Mouse (Mus musculus): ENCODE measurements around the gene Tdpoz2. TPM values are rescaled to one million over a fixed set of nuclear protein-coding genes. Genes with fewer than 3 reads are reported as not detected.
"Not testable (repeated sequence)": the region's sequence is repeated elsewhere in the genome, so short reads cannot be mapped to it uniquely, and the experiment has no call there.

Gene Tdpoz2
- polyA plus RNA-seq (2012; ENCODE audit: insufficient read depth, insufficient read length, missing spikeins), result not detected in 2 replicates

DNA sequence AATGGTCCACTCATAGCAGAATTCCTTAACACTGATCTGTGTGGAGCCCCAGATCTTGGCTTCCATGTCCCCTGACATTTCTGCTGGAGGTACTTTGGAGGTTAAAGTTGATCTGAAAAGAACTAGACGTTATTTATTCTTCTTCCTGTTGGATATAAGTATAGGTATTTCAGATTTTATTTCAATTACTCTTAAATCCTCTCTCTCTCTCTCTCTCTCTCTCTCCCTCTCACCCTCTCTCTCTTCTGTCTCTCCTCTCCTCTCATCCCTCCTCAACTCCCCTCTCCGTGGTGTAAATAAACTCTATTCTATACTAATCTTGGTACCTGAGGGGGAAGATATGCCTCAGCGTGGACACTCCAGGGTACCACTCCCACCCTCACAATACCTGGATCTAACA, at the start of gene Tdpoz2:
TSS of gene Tdpoz2 (minus strand) at position 101 of the 400 bp plus-strand sequence.
- Histone ChIP-seq H3K4me3 (ENCODE audit: insufficient read depth, low read length) (no peak within 1 kb of the TSS), H3K27ac (ENCODE audit: insufficient read depth, low read depth, low read length) (no peak within 1 kb of the TSS), H3K4me1 (ENCODE audit: control insufficient read depth, insufficient read depth, low read length) (no peaks in the 10 kb centered on the region)
- TF ChIP-seq POLR2A (IDR thresholded peaks at IDR 0.05; ENCODE audit: borderline replicate concordance, low read depth, low read length) (no peak), CTCF (IDR thresholded peaks at IDR 0.05; ENCODE audit: low read depth, low read length) (no peak)

- not testable (repeated sequence) for H3K4me1 ChIP-seq (ENCODE audit: control insufficient read depth, insufficient read depth, low read length); H3K4me3 ChIP-seq (ENCODE audit: insufficient read depth, low read length); H3K27ac ChIP-seq (ENCODE audit: insufficient read depth, low read depth, low read length)
These were observed 40.5 kb upstream of the Tdpoz2 start, which contains the start of gene Gm37596 for GRCm38 (mm10) chr3:93692970-93693369. Gm37596 (minus strand) TSS chr3:93693070.

DNA sequence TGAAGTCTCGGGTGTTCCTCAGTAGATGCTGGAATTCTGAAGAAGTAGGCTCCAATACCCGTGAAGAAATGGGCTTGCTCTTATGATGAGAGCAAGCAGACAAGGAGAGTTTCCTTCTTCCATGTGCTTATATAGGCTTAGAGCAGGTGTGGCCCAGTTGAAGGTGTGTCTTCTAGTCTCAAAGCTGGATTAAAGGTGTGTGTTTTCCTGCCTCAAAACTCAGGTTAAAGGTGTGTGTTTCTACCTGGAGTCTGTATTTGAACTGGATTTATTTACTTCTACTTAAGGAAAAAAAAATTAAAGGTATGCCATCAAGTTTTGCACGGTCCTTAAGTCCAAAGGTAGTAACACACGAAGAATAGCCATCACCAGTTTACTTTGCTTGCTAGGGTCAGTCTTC, 23.7 kb upstream of the Tdpoz2 start, which contains the start of gene Tdpoz1:
TSS of gene Tdpoz1 (minus strand) at position 101 of the 400 bp plus-strand sequence.
- not testable (repeated sequence) for H3K27ac ChIP-seq (ENCODE audit: insufficient read depth, low read depth, low read length); H3K4me1 ChIP-seq (ENCODE audit: control insufficient read depth, insufficient read depth, low read length); H3K4me3 ChIP-seq (ENCODE audit: insufficient read depth, low read length)

DNA sequence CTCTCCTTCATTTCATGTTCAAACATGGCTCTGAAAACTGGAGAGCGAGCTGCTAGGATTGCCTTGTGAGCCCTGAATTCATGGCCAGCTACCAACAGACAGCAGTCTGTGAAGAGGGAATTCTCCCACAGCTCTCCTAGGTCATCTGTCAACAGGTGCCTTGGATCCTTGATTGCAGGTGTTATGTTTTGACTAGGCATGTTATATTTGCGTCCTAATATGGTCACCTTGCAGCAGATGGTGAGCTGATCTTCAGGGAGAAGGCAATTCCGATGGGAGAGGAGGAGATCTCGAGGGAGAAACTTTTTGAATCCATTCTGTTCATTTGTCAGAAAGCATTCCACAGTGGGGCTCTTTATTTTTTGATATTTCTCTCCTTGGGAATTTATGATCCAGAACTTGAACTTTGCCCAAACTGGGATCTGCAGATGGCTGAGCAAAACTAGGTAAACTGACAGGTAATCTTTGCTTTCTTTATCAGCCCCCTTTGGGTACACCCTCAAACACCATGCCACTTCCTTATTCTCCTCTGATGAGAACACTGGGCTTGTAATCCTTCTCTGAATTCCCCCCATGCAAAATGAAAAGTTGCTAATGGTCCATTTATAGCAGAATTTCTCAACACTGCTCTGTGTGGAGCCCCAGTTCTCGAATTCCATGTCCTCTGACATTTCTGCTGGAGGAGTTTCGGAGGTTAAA, 18.5 kb upstream of the Tdpoz2 start:
- not testable (repeated sequence) for H3K4me1 ChIP-seq (ENCODE audit: control insufficient read depth, insufficient read depth, low read length); H3K4me3 ChIP-seq (ENCODE audit: insufficient read depth, low read length); H3K27ac ChIP-seq (ENCODE audit: insufficient read depth, low read depth, low read length)

GRCm38 (mm10) chr3:93654260-93654659, 1.8 kb upstream of the Tdpoz2 start:
- TF ChIP-seq POLR2A (IDR thresholded peaks at IDR 0.05; ENCODE audit: borderline replicate concordance, low read depth, low read length), result no peak
- TF ChIP-seq CTCF (IDR thresholded peaks at IDR 0.05; ENCODE audit: low read depth, low read length), result no peak
- no peak overlapping the region for H3K4me3 ChIP-seq (ENCODE audit: insufficient read depth, low read length)
- no peak overlapping the region for H3K27ac ChIP-seq (ENCODE audit: insufficient read depth, low read depth, low read length)
- H3K4me1 ChIP-seq (ENCODE audit: control insufficient read depth, insufficient read depth, low read length), result no peaks in the 10 kb centered on the region

DNA sequence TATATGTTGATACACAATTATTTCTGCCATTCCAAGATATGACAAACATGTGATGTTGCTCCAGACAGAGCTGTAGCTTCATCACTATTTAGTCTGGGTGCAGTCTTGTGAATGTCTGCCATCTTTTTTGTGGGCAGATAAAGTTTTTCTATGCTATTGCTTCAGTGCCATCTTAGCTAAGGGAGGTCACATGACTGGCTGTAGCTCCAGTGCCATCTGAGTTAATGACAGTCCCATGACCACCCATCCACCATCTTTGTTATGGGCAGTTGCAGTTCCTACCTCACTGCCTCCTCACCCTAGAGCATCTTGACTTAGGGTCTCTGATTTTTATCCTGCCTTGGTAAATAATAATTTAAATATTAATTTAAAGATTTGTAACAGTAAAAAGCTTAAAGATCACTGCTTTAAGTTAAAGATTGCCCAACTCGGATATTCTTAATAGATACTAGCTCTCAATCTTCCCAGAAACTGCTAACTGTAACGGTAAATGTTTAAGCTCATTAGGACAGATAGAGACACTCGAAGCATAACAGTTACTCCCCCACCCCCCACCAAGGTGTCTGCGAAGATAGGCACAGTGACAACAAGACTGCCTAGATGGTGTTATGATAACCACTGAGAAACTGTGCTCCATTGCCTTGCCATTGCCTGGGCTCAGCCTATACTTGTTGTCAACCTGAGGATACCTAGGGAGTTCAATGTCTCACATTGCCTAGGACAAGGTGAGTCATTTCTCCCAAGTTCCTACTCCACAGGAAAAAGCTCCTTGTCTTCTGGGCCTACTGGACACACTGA, 21.4 kb downstream of the Tdpoz2 start:
- not testable (repeated sequence) for H3K4me1 ChIP-seq (ENCODE audit: control insufficient read depth, insufficient read depth, low read length); H3K4me3 ChIP-seq (ENCODE audit: insufficient read depth, low read length); H3K27ac ChIP-seq (ENCODE audit: insufficient read depth, low read depth, low read length)

GRCm38 (mm10) chr3:93608970-93609369, 43.5 kb downstream of the Tdpoz2 start:
- H3K4me1 ChIP-seq (ENCODE audit: control insufficient read depth, insufficient read depth, low read length); H3K4me3 ChIP-seq (ENCODE audit: insufficient read depth, low read length); H3K27ac ChIP-seq (ENCODE audit: insufficient read depth, low read depth, low read length): not testable (repeated sequence)

DNA sequence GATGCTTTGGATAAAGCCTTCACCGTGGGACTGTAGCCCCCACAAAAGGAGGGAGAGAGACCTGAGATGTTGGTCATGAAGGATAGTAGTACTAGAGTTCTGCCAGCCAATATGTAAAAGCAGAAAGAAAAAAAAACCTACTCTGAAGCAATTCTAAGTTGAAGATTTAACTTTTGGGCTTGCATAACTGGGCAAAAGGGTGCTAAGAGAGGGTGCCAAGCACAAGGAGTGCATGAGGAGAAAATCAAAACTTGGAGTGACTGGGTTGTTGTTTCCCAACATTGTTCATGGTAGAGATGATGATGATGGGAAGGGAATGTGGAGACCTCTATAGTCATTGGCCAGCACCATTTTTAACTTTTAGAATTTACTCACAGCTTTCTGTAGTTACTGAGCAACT, 50.6 kb downstream of the Tdpoz2 start:
- H3K4me1 ChIP-seq (ENCODE audit: control insufficient read depth, insufficient read depth, low read length), result peaks cover 15% of the 10 kb centered on the region
- H3K4me3 ChIP-seq (ENCODE audit: insufficient read depth, low read length), result no peak overlapping the region
- no peak overlapping the region for H3K27ac ChIP-seq (ENCODE audit: insufficient read depth, low read depth, low read length)
- TF ChIP-seq CTCF (IDR thresholded peaks at IDR 0.05; ENCODE audit: low read depth, low read length) (no peak), POLR2A (IDR thresholded peaks at IDR 0.05; ENCODE audit: borderline replicate concordance, low read depth, low read length) (no peak)

Other genes starting within 250 kb of the Tdpoz2 start
- gene Tchh, start 210.4 kb downstream of the Tdpoz2 start, polyA plus RNA-seq (2012; ENCODE audit: insufficient read depth, insufficient read length, missing spikeins), result 0.16 and 0.19 TPM in 2 replicates
- gene Tchhl1, start 183.9 kb downstream of the Tdpoz2 start, polyA plus RNA-seq (2012; ENCODE audit: insufficient read depth, insufficient read length, missing spikeins), result not detected in 2 replicates
- 357 and 359 TPM in 2 replicates for gene S100a11, start 132.2 kb downstream of the Tdpoz2 start, polyA plus RNA-seq (2012; ENCODE audit: insufficient read depth, insufficient read length, missing spikeins)
- gene S100a10, start 97.6 kb downstream of the Tdpoz2 start, polyA plus RNA-seq (2012; ENCODE audit: insufficient read depth, insufficient read length, missing spikeins), result 412 and 439 TPM in 2 replicates
- not detected in 2 replicates for gene Tdpoz1, start 23.6 kb upstream of the Tdpoz2 start, polyA plus RNA-seq (2012; ENCODE audit: insufficient read depth, insufficient read length, missing spikeins)
- not detected in 2 replicates for gene Gm37596, start 40.4 kb upstream of the Tdpoz2 start, polyA plus RNA-seq (2012; ENCODE audit: insufficient read depth, insufficient read length, missing spikeins)
- not detected in 2 replicates for gene Gm5773, start 120.3 kb upstream of the Tdpoz2 start, polyA plus RNA-seq (2012; ENCODE audit: insufficient read depth, insufficient read length, missing spikeins)
- not detected in 2 replicates for gene Tdpoz4, start 143.7 kb upstream of the Tdpoz2 start, polyA plus RNA-seq (2012; ENCODE audit: insufficient read depth, insufficient read length, missing spikeins)
- gene Tdpoz3, start 173.3 kb upstream of the Tdpoz2 start, polyA plus RNA-seq (2012; ENCODE audit: insufficient read depth, insufficient read length, missing spikeins), result not detected in 2 replicates

Measured in bone marrow macrophage, adult 2 months (primary cell).